Mouse (Mus musculus): ENCODE measurements around the gene Cacnb1.

DNA sequence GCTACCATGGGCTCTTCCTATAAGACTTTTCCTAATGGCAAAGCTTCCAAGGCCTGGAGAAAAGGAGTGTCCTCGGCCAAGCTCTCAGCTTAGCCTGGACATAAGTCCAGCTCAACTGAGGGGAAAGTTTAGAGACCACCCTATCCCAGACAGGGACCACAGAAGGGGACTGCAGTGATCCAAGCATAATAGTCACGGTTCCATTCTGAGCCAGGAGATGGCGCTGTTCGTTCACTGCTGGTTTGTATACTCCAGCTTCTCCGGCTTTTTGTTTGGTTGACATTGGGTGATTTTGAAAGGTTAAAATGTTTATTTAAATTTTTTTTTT is 8.6 kb upstream of the Cacnb1 start:
- TF ChIP-seq CTCF (IDR thresholded peaks at IDR 0.05; ENCODE audit: control insufficient read depth, insufficient read depth, insufficient read length) (peak; percentile 71), MYOD1 (IDR thresholded peaks at IDR 0.05; ENCODE audit: control insufficient read depth, insufficient read length, low read depth) (no peak), MAX (IDR thresholded peaks at IDR 0.05) (no peak), USF1 (IDR thresholded peaks at IDR 0.05; ENCODE audit: low read depth) (no peak), CEBPB (IDR thresholded peaks at IDR 0.05; ENCODE audit: low read depth) (no peak)
